Mouse (Mus musculus) midbrain, embryonic 15.5 days (tissue): ENCODE data around the gene Cldn11. TPM values are rescaled to one million over a fixed set of nuclear protein-coding genes. Genes with fewer than 3 reads are reported as not detected.
"Not testable (repeated sequence)": the region's sequence is repeated elsewhere in the genome, so short reads cannot be mapped to it uniquely, and the experiment has no call there.

Experiments used
- ATAC-seq: fragments of 200-750 bp; cut with Nextera tagmentation; replicated peaks from 2 replicates; pipeline ENCODE4 v1.8.0; 2017; ENCODE audit warnings: moderate TSS enrichment
- H3K27ac ChIP-seq: fragments of 300-500 bp; sonication (generic); 2 replicates; pipeline ENCODE4 v1.5.1; 2015; ENCODE audit warnings: mild to moderate bottlenecking, inconsistent platforms
- H3K27me3 ChIP-seq: fragments of 300-500 bp; sonication (generic); replicated peaks from 2 replicates; pipeline ENCODE4 v1.6.1; 2015; ENCODE audit warnings: inconsistent platforms
- H3K36me3 ChIP-seq: fragments of 300-500 bp; sonication (generic); replicated peaks from 2 replicates; pipeline ENCODE4 v1.6.1; 2015; ENCODE audit warnings: inconsistent platforms
- H3K4me1 ChIP-seq: fragments of 300-500 bp; sonication (generic); 2 replicates; pipeline ENCODE4 v1.6.1; 2015; ENCODE audit warnings: inconsistent platforms
- H3K4me2 ChIP-seq: fragments of 300-500 bp; sonication (generic); 2 replicates; pipeline ENCODE4 v1.6.1; 2015; ENCODE audit warnings: inconsistent platforms, mild to moderate bottlenecking, moderate library complexity
- H3K4me3 ChIP-seq: fragments of 300-500 bp; sonication (generic); 2 replicates; pipeline ENCODE4 v1.5.1; 2015; ENCODE audit warnings: mild to moderate bottlenecking, inconsistent platforms
- H3K9ac ChIP-seq: fragments of 300-500 bp; sonication (generic); 2 replicates; pipeline ENCODE4 v1.6.1; 2015; ENCODE audit warnings: mild to moderate bottlenecking, inconsistent platforms
- H3K9me3 ChIP-seq: fragments of 300-500 bp; sonication (generic); 2 replicates; pipeline ENCODE4 v1.6.1; 2016; ENCODE audit warnings: inconsistent platforms
- WGBS: fragments of 180-500 bp; shearing (Covaris S2); methylation state at CpG from one replicate; pipeline ENCODE4 v1.1.7; 2015; ENCODE audit warnings: mixed read lengths; 5-methylcytosine and 5-hydroxymethylcytosine counted together
- polyA plus RNA-seq: library from polyadenylated mRNA; unstranded; fragments of >200 nt; fragmentation: Nextera tagmentation; extraction: Ambion mirVana; gene quantifications from 2 replicates; pipeline ENCODE4 v1.2.1, GENCODE M21; 2015

The Cldn11 gene
- polyA plus RNA-seq, 1 experiment from 2014 or later = 57.8 TPM

GRCm38 (mm10) chr3:31134696-31135095 is 15.0 kb upstream of the Cldn11 start:
- ATAC-seq = no peak

GRCm38 (mm10) chr3:31136591-31136990 is 13.1 kb upstream of the Cldn11 start:
- not testable (repeated sequence) for H3K9me3 ChIP-seq, H3K4me1 ChIP-seq, H3K27me3 ChIP-seq, H3K27ac ChIP-seq, ATAC-seq, H3K9ac ChIP-seq, H3K36me3 ChIP-seq, H3K4me3 ChIP-seq, H3K4me2 ChIP-seq
- WGBS = 79% methylated on average over 4 of the region's 4 CpGs

More at GRCm38 (mm10) chr3:31134696-31135095, 15.0 kb upstream of the Cldn11 start:
- 75% methylated on average over 7 of the region's 7 CpGs for WGBS
- no peaks in the 10 kb centered on the region for H3K27me3 ChIP-seq
- H3K9ac ChIP-seq = no peak overlapping the region
- H3K4me2 ChIP-seq = no peak overlapping the region
- no peak overlapping the region for H3K4me3 ChIP-seq
- no peaks in the 10 kb centered on the region for H3K4me1 ChIP-seq
- H3K27ac ChIP-seq = no peak overlapping the region
- no peaks in the 10 kb centered on the region for H3K36me3 ChIP-seq
- no peaks in the 10 kb centered on the region for H3K9me3 ChIP-seq

DNA sequence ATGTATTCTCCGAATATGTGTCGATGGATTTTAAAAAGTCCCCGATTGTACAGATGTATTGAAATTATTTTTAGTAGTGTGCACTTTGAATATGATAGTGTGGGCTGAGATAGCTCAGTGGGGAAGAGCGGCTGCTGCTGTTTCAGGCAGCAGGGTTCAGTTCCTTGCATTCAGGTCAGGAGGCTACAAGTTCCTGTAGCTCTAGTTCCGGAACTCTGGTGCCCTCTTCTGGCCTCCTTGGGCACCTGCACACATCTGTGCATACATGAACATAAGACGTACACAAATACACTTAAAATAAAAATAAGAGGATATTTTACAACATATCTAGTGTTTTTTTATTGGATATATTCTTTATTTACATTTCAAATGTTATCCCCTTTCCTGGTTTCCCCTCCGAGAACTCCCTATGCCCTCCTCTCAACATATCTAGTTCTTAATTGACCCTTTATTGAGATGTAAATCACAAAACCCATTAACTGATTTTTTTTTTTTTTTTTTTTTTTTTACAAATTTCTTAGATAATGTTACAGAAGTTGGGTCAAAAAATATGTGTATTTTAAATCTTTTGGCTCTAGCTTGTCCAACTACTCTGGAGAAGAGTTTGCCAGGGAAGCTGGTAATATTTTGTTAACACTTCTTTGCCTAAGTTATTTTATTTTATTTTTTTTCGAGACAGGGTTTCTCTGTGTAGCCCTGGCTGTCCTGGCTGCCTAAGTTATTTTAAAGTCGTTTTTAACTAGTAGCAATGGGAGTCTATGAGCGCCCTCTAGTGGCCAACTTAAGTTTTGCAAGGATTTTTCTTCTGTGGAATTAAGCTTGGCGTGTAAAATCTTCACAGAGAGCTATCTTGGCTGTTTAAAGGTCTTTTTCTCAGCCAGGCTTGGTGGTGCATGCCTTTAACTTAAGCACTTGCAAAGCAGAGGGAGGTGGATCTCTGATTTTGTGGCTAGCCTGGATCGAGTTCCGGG is 11.0 kb upstream of the Cldn11 start:
- 58% methylated on average over 13 of the region's 13 CpGs for WGBS
- Histone ChIP-seq H3K9ac (no peak overlapping the region), H3K36me3 (no peaks in the 10 kb centered on the region), H3K27ac (no peak overlapping the region), H3K9me3 (no peaks in the 10 kb centered on the region), H3K4me1 (no peaks in the 10 kb centered on the region), H3K27me3 (no peaks in the 10 kb centered on the region), H3K4me3 (no peak overlapping the region), H3K4me2 (no peak overlapping the region)
- peak; percentile 61 for ATAC-seq

DNA sequence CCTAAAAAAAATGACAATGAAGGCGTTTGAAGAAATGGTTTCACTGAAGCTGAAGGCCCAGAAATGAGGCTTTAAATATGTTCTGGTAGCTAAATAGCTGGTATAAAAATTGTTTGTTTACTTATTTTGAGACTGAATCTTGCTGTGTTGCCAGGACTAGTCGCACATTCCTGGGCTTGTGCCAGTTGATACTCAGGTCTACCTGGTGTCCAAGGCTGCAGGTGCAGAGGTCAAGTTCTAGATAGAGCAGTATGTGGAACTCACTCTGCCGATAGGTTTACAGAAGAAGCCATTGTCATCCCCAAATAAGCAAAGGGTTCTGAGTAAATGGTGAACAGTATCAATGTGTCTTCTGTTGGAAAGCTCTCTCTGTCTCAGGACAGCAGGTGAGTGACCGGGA is 8.1 kb upstream of the Cldn11 start:
- no peak overlapping the region for H3K4me2 ChIP-seq
- WGBS = 82% methylated on average over 4 of the region's 4 CpGs
- no peak for ATAC-seq
- H3K4me3 ChIP-seq = no peak overlapping the region
- H3K27ac ChIP-seq = no peak overlapping the region
- no peaks in the 10 kb centered on the region for H3K36me3 ChIP-seq
- H3K4me1 ChIP-seq = no peaks in the 10 kb centered on the region
- no peak overlapping the region for H3K9ac ChIP-seq
- H3K27me3 ChIP-seq = 0 out of 2 replicates have a peak, but pooled peaks cover 3% of the 10 kb centered on the region
- H3K9me3 ChIP-seq = no peaks in the 10 kb centered on the region

DNA sequence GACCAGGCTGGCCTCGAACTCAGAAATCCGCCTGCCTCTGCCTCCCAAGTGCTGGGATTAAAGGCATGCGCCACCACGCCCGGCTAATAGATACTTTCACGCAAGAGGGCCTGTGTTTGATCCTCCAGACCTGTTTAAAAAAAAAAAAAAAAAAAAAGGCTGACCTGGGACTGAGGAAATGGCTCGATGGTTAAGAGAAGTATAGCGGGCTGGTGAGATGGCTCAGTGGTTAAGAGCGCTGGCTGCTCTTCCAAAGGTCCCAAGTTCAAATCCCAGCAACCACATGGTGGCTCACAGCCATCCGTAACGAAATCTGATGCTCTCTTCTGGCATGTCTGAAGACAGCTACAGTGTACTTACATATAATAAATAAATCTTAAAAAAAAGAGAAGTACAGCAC is 4.5 kb upstream of the Cldn11 start:
- H3K9me3 ChIP-seq, H3K27ac ChIP-seq, H3K36me3 ChIP-seq, H3K4me3 ChIP-seq, H3K9ac ChIP-seq, H3K4me2 ChIP-seq, ATAC-seq: not testable (repeated sequence)
- Histone ChIP-seq H3K4me1 (peaks cover 11% of the 10 kb centered on the region), H3K27me3 (peaks cover 29% of the 10 kb centered on the region)
- WGBS = 87% methylated on average over 11 of the region's 11 CpGs

DNA sequence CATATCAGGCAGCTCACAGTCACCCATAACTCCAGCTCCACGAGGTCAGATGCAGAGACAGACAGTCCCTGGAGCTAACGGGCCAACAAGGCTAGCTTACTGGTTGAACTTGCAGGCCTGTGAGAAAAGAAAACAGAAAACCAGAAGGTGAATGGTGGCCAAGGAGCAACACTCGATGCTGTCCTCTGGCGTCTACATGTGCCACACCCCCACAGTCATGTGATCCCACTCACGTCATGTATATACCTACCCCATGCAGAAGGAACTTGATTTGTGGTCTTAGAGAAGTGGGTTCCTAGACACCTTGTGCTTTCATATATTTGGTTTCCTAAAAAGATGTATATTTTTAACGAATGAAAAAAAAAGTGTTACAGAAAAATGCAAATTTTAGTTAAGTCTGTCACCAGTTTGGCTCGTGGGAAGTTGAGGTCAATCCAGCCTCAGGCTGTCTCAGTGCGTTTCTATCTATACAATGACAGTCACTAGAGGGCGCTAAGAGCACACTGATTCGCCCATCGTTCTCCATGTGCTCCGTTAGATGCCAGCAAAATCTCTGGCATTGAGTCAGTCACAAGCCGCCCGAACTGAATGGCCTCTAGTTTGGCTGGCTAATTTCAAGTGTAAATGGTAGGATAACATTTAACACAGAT is 4.0 kb upstream of the Cldn11 start:
- Histone ChIP-seq H3K4me3 (no peak overlapping the region), H3K27me3 (peaks cover 31% of the 10 kb centered on the region), H3K27ac (no peak overlapping the region), H3K4me2 (peak overlapping the region; percentile 26), H3K4me1 (peaks cover 11% of the 10 kb centered on the region), H3K9ac (no peak overlapping the region), H3K9me3 (no peaks in the 10 kb centered on the region), H3K36me3 (no peaks in the 10 kb centered on the region)
- 12% methylated on average over 14 of the region's 14 CpGs for WGBS
- ATAC-seq = peak; percentile 89

DNA sequence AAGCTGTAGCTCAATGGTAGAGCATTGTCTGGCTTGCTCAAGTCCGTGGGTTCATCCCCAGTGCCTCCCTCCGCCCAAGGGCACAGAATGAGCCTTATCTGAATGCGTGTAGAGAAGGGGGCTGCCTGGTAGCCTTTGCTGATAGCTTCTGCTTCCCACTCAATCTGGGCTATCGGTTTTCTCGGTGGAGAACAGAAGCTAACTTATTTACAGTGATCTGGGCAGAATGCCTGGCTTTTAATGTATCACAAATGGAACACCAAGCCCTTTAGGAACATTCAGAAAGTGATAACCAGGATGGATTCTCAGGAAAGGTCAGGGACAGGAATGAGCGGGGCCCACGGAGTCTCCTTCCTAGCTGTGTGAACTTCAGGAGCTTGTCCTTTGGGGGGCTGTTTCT is 1.1 kb upstream of the Cldn11 start:
- H3K36me3 ChIP-seq = no peaks in the 10 kb centered on the region
- H3K4me3 ChIP-seq = no peak overlapping the region
- no peak overlapping the region for H3K9ac ChIP-seq
- no peak for ATAC-seq
- no peak overlapping the region for H3K4me2 ChIP-seq
- H3K9me3 ChIP-seq = no peaks in the 10 kb centered on the region
- WGBS = 85% methylated on average over 7 of the region's 7 CpGs
- H3K27me3 ChIP-seq = peaks cover 34% of the 10 kb centered on the region
- no peak overlapping the region for H3K27ac ChIP-seq
- H3K4me1 ChIP-seq = peaks cover 11% of the 10 kb centered on the region

DNA sequence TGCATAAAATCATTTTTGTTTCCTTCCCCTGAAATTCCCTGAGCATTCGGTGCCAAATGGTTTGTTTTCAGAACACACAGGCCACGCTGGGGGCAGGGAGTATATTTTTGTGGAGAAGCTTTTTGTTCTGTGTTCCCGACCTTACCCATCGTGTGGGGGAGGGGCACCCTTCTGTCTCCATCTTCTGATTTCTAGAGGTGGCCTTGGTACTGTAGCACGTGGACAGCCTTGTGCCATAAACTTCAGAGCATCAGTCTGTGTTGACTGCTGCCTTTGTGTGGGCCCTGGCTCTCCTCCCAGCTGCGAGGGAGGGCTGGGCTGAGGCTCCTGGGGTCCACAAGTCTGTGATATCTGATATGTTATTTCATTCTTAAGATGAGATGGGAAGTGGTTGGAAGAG is 2.4 kb downstream of the Cldn11 start:
- H3K36me3 ChIP-seq = no peaks in the 10 kb centered on the region
- H3K9ac ChIP-seq = no peak overlapping the region
- no peaks in the 10 kb centered on the region for H3K9me3 ChIP-seq
- no peak overlapping the region for H3K4me3 ChIP-seq
- WGBS = 71% methylated on average over 6 of the region's 6 CpGs
- no peak overlapping the region for H3K27ac ChIP-seq
- peaks cover 27% of the 10 kb centered on the region for H3K27me3 ChIP-seq
- no peak overlapping the region for H3K4me2 ChIP-seq
- peaks cover 11% of the 10 kb centered on the region for H3K4me1 ChIP-seq
- no peak for ATAC-seq

DNA sequence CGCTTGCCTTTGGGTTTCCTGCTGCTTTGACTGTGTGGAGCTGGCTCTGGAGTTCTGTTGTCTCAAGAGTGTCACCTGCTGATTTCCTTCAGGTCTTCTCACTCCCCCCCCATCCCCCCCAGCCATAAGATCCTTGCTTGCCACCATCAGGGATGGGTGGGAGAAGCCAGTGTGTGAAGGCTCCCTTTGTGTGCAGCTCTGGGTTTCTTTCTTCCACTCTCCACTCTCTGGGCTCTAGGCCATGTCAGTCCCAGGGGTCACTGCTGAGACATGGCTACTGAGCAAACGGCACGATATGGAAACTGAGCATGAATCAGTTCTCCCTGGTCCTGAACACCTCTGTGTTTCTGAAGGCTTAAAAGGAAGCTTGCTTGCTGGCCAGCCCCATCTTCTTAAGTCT is 6.4 kb downstream of the Cldn11 start:
- H3K9ac ChIP-seq = no peak overlapping the region
- 0 out of 2 replicates have a peak, but pooled peaks cover 3% of the 10 kb centered on the region for H3K27me3 ChIP-seq
- no peaks in the 10 kb centered on the region for H3K36me3 ChIP-seq
- no peak overlapping the region for H3K4me3 ChIP-seq
- H3K4me1 ChIP-seq = no peaks in the 10 kb centered on the region
- no peak overlapping the region for H3K4me2 ChIP-seq
- WGBS = 48% methylated on average over 3 of the region's 3 CpGs
- H3K27ac ChIP-seq = no peak overlapping the region
- H3K9me3 ChIP-seq = no peaks in the 10 kb centered on the region
- ATAC-seq = no peak

DNA sequence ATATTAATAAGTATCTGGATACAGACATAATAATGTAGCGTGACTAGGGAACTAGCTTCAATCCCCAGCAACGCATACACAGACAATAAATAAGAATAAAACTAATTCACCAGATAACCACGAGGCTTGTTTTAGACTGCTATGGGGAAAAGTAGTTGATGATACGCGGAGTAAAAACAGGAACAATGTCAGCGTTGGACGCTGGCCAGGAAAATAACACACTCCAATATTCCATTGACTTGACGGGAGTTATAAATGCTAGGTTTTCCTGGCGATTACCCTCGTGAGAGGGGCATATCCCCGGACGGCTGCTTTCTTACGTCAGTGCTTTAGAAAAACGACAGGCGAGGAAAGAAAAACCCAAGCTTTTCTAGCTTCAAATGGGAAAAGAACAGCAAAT is 8.1 kb downstream of the Cldn11 start:
- Histone ChIP-seq H3K9me3 (no peaks in the 10 kb centered on the region), H3K4me2 (no peak overlapping the region), H3K27me3 (no peaks in the 10 kb centered on the region), H3K36me3 (no peaks in the 10 kb centered on the region), H3K27ac (no peak overlapping the region), H3K4me3 (no peak overlapping the region), H3K9ac (no peak overlapping the region), H3K4me1 (no peaks in the 10 kb centered on the region)
- ATAC-seq = no peak
- WGBS = 82% methylated on average over 15 of the region's 15 CpGs

DNA sequence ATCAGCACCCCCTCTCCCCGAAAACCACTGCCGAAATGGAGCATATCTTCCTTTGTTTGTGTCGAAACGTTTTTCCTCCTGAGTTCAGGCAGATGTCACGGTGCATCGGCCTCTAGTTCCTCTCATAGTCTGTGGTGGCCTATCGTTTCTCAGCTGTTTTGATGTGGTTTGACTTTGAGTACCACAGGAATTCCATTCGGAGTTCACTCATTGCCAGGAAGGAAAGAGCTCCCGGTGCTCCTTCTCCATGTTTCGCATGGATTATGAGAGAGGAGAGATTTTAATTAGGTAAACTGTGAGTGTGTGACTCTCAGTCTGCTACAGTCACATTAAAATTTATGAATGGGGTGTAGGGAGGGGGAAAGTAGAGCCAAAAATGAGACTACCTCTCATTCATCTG is 10.3 kb downstream of the Cldn11 start:
- Histone ChIP-seq H3K9ac (no peak overlapping the region), H3K27me3 (no peaks in the 10 kb centered on the region), H3K36me3 (no peaks in the 10 kb centered on the region), H3K4me3 (no peak overlapping the region), H3K9me3 (no peaks in the 10 kb centered on the region), H3K27ac (no peak overlapping the region), H3K4me1 (no peaks in the 10 kb centered on the region), H3K4me2 (no peak overlapping the region)
- no peak for ATAC-seq
- 63% methylated on average over 10 of the region's 10 CpGs for WGBS

DNA sequence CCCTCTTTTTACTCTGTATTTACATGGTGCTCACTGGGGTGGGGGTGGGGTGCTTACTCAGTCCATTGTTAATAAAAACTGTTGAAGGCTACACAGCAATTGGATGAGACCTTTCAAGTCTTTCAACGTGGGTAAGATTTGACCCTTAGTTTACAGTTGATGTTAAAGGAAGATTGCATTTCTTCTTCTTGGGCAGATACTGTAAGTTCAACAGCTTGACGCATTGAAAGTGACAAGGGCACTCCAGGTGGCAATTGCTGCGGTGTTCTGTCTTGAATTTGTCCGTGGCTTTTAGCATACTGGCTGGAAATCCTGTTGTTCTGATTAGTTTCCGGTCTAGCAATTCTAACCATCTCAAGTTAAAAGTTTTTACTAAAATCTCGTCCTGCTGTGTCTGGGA is 11.6 kb downstream of the Cldn11 start:
- Histone ChIP-seq H3K9ac (no peak overlapping the region), H3K9me3 (no peaks in the 10 kb centered on the region), H3K27me3 (no peaks in the 10 kb centered on the region), H3K4me2 (no peak overlapping the region), H3K4me1 (peaks cover 6% of the 10 kb centered on the region; the same call in 1 of the 2 replicates), H3K27ac (no peak overlapping the region), H3K36me3 (no peaks in the 10 kb centered on the region), H3K4me3 (no peak overlapping the region)
- WGBS = 26% methylated on average over 6 of the region's 6 CpGs
- ATAC-seq = no peak
